Mouse (Mus musculus) retina, adult 2 months (tissue): ENCODE results near the gene Xpnpep1.
A peak's percentile ranks its signal among the peaks of the same experiment; 100 is the strongest.

Experiments
- DNase-seq: peaks from one replicate; pipeline ENCODE4 v3.0.0-alpha.2; 2012; ENCODE audit warnings: low read depth, low spot score

Xpnpep1 gene

DNA sequence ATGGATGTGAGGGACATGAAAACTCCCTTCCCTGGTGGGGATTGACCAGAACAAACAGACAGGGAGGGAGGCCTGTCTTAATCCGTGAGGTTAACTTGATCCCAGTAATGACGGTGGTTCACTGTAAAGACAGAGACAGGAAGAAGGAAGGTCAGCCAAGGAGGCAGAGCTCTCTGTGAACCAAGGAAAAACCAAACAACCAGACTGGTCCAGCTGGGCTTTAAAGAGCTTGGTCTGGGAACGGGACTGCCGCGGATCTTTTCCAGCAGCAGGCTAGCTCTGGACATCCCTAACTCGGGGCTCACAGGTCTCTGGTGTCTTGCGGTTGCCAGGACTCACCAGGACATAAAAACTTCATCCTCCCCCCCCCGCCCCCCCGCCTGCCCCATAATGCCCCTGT, 26.5 kb upstream of the Xpnpep1 start:
- DNase-seq, result no peak

DNA sequence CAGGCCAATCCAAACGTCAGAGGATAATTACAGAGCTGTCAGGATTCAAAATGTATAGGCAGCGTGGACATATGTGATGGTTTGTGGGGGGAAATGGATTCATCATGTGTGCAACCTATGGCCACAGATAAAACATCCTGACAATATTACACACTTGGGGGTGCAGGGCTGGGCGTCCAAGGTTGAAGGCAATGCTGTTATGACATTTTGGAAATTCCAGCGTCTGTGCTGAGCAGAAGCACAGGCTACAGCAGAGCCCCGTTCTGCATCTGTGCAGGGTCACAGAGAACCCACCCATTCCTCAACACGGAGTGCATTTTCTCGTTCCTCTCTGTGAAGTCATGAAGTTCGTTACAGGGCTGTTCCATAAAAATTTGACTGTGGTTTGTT, 25.0 kb upstream of the Xpnpep1 start:
- no peak for DNase-seq

DNA sequence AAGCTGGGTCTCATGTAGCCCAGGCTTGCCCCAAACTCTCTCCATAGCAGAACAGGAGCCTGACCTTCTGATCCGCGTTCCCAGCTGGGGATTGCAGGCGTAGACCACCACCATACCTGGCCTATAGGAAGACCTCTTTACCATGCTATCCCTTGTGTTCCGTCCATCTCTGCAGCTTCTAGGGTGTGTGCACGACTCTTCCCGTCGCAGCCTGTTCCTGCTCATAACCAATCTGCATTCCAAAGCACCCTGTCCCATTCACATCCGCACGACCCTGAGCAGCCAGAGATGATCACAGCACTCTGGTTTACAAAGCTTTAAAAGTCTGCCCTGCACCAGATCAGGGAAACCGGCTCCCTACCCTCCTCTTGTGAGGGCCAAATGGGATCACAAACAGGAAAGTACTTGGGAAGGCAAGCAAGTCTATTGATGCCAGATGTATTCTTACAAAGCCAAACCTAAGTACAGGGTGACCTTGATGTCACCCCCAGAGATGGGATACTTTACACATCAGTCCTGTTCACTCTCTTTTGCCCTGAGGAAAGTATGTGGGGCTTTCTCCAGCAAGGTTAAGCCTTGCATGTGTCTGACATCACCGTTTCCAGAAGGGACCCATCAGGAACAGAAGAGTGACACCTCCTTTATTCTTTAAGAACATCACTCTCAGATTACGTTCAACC, 24.4 kb upstream of the Xpnpep1 start:
- DNase-seq, result no peak

DNA sequence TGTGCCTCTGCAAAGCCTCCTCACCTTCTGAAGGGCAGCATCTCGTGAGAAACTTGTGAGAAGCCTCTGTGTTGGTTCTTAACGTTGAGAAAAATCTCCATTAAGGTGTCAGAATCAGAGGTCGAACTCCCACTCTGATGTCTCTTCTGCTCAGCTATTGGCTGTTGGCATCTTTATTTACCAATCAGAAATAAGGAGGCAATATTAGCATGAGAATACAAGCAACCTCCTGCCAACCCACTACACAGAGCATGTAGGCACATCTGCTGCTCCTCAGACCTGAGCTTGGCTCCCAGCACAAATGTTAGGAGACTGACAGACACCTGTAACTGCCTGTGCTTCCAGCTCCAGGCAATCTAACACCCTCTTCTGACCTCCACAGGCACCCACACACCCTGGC, 22.0 kb upstream of the Xpnpep1 start:
- no peak for DNase-seq

DNA sequence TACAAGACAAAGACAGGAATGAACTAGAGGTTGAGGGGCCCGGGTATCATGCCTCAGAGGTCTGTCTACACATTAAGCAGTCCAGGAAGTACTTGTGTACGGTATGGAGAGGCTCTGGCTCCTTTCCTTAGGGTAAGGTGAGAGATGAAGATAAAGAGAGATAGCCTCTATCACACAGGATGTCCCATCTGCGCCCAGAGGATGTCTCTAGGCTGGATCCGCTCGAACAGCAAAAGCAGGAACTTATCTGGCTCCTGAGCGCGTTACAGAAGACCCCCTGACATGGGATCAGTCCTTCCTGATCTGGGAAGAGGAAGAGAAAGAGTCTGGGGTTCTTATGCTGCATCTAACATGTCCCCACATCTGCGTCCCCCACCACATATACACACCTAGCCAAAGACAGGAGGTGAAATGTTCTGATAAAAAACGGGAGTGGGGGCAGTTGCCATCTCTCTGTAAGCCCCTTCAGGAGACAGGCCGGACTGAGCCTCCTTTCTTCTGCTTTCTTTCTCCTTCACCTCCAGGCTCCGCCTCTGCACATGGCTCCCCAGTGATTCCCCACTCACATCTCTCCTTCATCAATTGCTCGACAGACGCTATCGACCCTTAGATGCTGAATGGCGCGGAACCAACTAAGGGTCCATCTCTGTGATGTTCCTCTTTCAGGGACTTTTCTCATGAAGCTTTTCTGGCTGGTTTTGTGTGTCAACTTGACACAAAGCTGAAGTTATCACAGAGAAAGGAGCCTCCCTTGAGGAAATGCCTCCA, 19.5 kb upstream of the Xpnpep1 start:
- no peak for DNase-seq

GRCm38 (mm10) chr19:53058726-53059334, 18.8 kb upstream of the Xpnpep1 start:
- DNase-seq, result no peak

DNA sequence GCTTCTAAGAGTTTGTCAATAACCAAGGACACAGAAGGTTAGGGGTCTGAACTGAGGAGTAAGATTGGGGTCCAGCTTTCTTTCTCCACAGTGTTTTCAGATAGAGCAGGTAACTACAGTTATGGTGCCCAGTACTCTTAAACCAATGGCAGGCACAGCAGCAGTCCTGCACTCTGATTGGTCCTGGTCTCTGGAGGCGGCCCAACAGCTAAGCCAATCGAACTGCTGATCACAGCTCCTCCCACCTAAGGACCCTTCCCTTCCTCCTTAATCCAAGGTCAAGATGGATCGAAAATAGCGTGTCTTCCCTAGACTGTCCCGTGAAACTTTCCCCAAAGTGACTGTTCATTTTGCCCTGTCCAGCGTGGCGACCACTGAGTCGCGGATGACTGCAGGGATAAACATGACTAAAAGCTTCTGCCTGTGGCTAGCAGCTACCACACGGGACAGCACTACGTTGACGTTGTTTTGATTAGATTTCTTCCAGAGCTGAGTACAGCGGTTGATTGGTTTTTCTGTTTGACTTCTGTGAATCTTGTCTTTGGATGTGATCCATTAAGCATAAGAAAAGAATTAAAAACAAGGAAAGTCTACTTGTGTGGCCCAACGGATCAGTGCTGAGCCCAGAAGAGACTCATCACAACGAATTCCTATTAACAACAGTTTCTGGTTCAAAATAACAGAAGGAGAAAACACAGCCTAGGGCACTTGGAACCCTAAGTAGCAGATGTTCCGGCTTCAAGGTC, 18.1 kb upstream of the Xpnpep1 start:
- DNase-seq, result no peak

- DNase-seq, result no peak
These were observed 13.3 kb upstream of the Xpnpep1 start for GRCm38 (mm10) chr19:53053355-53053754.

- no peak for DNase-seq
These were observed 12.1 kb upstream of the Xpnpep1 start for GRCm38 (mm10) chr19:53052031-53052670.

DNA sequence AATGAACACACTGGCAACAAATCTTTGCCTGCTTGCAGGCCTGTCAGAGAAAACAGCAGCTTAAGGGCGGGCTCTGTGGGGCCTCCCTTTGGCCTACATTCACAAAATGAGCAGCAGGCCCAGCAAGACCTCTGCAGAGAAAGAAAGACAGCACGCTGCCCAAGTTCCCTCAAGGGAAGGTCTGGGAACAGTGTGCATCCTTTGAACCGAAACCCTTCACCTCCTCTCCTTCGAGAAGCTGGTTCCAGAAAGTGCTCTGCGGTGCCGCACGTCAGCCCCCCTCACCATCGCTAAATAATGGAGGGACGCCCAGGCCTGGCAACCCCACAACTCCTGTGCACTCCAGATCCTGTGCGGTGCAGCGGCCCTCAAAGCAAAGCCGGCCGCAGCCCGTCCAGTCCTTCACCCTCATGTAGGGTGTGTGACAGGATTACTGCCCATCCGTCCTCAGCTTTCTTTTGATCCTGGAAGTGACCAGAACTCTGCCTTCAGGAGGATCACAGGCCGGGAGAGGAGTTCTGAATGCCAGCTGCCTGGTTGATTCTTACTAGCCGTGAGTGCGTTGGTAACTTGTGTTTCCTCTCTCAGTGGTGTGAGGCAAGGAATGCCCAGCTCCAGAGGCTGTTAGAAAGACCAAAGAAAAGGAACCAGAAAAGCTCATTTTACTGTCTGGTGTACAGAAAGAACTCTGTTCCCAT, 11.4 kb upstream of the Xpnpep1 start:
- DNase-seq, result no peak

- no peak for DNase-seq
These were observed 10.1 kb upstream of the Xpnpep1 start for GRCm38 (mm10) chr19:53050100-53050499.

DNA sequence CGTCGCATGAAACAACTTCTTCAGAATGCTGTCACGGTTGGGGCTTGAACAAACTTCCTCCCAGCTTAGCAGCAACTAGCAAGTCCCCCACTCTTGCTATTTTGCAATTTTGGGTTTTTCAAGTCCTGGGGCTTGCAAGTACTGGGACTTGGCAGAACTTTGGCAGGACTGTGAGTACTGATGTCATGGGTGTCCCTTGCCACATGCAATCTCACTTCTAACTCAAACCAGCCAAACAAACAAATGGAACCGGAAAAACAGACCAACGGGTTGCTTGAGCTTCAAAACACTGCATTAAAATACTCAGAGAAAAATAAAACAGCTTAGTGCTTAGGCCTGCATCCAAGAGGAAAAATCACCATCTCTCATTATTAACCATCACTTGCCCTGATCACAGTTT, 7.2 kb upstream of the Xpnpep1 start:
- DNase-seq, result no peak

- no peak for DNase-seq
These were observed 3.6 kb upstream of the Xpnpep1 start for GRCm38 (mm10) chr19:53043423-53044125.

DNA sequence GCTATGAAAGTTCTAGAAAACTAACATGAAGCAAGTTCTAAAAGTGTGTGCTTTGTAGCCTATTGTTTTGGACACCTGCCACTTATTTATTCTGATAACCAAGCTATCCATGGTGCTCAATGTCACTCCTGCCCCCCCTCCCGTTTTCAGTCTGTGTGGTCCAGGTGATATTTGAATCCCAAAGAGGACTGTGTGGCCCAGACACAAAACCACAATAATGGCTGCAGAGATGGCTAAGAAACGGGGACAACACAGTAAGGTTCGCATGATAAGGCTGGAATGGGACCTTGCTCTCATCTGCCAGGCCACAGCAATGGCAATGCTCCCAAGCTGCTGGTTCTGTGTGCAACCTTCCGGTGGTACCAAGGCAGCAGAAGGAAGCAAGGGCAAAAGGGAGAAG, 1.6 kb upstream of the Xpnpep1 start:
- no peak for DNase-seq

DNA sequence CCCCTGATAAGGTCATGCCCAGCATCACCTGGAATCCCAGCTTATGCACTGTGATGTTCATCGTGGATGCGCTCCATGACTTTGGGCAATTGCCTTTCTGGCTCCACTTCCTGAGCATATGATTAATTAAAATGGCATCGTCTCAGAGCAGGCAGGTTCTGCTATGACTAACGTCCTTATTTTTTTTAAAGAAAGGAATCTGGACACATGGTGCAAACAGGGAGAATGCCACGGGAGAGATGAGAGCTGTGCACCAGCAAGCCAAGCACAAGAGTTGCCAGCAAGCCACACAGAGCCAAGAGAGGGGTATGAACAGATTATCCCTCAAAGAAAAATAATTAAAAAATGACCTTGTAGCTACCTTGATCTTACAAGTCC, 1.1 kb upstream of the Xpnpep1 start:
- DNase-seq, result no peak

DNA sequence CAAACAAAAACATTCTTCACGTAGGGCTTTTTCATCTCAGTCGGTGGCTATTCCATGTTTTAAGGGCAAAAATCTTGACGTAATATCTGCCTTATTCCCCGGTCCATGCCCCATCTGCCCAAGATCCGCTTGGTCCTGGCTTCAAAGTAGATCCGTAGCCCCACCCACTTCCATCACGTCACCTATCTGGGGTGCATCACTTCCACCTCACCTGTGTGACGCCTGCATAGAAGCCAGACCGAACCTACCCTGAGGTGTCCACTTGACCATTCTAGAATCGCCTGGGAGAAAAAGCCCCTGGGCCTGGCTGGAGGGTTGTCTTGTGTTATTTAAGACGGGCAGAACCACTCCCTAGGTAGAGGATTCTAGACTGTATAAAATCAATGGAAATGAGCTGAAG, 924 bp downstream of the Xpnpep1 start:
- peak; percentile 18 for DNase-seq

DNA sequence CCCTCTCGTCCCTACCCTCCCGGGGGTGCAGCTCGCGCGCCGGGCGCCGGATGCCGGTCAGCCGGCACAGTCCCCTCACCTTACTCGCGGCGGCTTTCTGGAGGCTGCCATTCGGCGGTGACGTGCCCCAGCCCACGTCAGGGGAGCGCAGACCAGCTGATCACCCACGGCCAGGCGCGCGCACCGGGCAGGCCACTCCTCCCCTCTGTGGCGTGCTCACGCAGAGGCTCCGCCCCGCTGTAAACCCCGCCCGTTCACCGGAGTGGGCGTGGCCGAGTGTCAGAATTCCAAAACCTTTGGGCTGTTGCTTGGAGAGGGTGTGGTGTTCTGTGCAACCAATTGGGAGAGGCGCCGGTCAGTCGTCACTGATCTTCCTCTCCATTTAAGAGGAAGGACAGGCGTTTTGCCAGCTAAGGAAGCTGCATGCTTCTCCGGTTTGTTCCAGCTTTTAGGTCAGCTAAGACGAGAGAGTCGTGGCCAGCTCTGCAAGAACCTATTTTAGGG, 1.5 kb downstream of the Xpnpep1 start:
- DNase-seq, result peak; percentile 86

GRCm38 (mm10) chr19:53037925-53038419, 2.0 kb downstream of the Xpnpep1 start:
- DNase-seq, result no peak

DNA sequence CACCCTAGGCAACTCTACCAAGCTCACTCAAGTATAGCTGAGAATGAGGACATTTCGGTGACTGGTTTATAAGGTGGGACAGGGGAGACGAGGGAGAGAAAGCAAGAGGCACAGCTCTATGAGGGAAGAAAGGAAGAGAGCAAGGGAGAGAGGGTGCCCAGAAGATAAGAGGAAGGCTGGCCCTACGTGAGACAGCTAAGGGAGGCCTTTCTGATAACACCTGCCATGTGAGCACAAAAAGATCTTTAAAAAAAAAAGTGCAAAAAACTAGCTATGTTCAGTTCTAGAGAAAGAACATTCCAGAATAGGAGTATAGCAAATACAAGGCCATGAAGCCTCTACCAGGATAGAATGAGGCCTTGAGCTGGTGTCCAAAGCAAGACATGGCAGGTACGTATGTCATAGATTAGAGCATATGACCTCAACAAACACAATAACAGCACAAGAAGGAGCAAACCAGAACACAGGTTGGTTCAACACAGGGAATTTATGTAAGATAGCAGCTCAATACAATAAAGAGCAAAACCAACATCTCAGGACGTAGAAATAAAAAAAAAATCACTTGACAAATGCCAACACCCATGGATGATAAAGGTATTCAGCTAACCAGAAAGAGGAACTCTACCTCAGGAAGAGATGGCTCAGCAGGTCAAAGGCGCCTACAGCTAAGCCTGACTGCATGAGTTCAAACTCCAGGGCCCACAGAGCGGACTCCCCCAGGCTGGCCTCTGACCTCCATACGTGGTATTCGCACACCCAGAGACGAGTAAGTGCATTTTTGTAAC, 6.7 kb downstream of the Xpnpep1 start:
- DNase-seq, result no peak
